Mouse (Mus musculus): ENCODE measurements around the gene Capn1.

The Capn1 gene

DNA sequence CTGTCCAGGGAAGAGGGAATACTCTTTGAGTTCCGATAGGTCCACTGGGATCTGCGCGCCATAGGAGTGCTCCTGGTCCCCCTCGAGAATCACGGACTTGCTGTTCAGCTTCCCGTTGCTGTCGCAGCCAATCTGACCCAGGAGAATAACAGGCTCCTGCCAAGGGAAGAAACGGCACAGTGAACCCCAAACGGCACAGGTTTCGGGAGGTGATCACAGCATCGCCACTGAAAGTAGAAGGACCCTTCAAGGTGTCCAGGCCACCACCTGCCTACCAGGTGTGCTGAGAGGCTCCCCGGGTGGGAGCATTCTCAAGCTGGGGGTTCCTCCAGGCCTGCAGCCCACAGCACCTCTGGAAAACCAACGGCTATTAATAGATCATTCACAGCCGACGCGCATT lies 64.1 kb downstream of the Capn1 start:
- DNase-seq, result no peak

DNA sequence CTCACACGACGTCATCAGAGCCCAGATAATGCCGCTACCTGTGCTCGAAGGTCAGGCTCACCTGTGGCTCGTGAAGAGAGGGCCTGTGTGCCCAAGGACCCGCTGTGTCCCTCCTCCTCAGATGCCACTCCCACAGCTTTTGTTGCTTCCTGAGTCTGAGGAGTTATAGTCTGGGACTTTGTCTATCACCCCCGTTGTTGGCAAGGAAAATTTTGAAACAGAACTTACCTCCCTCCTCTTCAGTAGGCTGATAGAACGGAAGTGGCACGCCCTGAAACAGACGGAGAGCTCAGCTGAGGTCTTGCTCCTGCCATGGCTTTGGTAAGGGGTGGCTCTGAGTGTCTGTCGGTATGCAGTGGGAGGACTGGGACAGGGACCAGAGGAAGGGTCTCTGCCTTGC lies 65.5 kb downstream of the Capn1 start:
- no peak for DNase-seq

DNA sequence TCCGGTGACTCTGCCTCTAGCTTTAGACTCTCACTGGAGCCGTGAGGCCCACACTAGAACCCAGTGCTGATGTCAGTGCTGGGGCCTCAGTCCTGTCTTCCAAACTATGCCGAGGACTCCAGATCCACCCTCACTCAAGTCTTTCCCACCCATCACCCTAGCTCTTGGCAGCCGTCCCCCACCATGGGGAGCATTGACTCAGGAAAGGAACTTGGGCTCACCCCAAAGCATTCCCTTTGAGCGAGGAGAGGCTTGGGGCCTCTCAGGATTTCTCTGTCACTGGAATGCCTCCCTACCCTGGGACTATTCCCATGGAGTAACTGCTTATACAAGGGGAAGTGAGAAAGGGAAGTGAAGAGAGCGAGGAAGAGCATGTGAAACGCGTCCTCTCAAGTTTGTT lies 69.8 kb downstream of the Capn1 start:
- DNase-seq, result no peak

DNA sequence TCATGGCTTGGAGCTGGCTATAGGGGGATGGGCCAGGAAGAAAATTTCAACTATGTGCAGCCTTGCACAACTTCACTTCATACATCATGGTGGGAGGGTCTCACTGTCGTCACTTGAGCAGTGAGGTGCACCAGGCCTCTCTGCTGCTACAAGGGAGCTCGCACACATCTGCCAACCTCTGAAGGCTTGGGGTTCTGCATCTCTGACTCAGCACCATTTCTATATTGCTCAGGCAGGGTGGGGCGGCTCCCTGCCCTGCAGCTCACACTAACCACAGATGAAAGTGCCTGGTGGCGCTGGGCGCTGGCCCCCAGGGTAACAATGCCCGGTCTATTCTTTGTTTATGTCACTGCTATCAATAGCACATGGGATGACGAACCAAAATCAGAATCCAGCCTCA lies 70.7 kb downstream of the Capn1 start:
- DNase-seq, result no peak

DNA sequence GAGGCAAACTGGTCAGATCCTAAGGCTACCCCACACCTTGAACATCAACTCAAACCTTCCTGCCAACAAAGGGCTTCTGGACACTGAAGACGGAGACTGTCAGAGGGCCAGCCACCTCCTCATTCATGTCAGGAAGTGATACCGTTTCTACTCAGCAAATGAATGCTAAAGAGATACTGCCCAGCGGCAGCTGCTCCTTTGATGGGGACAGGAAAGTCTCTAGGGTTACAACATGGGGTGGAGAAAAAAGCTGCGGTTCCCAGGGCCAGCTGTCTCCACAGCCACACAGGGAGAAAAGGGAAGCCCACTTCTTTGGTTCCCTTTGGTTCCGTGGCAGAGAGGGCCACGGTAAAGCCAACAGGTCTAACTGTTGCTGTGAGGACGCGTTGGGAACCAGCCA lies 71.6 kb downstream of the Capn1 start:
- DNase-seq, result no peak

DNA sequence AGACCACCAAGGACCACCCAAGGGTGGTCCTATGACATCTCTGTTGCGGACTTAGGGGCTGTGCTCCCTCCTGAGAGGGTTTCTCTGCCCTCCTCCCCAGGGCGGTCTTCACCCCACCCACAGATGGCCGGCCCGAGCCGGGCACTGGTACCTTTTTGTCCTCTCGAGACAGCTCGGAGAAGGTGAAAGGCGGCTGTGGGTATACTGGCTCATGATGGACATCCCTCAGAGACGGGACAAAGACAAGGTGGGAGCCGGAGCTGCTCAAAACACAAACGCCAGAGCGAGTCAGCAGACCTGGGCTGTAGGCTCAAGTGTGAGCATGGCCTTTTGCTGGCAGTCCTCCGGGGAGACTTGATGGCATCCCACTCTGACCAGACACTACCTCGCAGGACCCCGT lies 72.3 kb downstream of the Capn1 start:
- DNase-seq, result no peak

DNA sequence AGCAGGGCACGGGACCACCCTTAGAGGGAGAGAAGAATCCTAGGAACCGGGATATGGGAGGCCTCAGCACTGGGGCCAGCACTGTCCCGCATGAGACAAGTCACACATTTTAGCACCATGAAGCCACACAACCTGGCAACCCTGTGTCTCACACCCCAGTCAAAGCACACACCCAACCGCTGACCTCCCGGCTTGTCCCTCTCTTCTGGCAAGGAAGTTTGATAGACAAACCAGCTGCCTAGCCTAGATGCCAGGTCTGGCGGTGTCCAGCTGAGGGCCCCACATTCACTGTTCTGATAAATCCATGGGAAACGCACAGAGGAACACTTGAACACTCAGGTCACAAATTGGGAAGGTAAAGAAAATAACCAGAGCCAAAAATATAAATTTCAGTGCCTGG lies 73.1 kb downstream of the Capn1 start:
- no peak for DNase-seq

DNA sequence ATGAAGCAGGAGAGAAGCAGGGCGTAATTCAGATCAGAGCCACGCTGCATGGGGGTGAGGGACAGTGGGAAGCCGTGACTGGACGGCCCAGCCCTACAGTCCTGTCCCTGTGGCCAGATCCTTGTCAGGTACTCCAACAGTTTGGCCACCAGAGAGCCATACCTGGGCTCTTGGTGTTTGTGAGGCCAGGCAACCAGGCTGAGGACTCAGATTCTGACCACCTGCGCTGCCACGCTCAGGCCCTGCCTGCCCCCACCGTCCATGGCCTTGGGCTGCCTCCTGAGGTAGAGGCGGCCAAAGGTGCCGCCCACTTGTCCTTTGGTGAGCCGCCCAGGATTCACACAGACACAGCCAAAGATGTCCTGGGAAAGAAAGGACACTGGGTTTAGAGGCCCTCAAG lies 75.0 kb downstream of the Capn1 start:
- no peak for DNase-seq

DNA sequence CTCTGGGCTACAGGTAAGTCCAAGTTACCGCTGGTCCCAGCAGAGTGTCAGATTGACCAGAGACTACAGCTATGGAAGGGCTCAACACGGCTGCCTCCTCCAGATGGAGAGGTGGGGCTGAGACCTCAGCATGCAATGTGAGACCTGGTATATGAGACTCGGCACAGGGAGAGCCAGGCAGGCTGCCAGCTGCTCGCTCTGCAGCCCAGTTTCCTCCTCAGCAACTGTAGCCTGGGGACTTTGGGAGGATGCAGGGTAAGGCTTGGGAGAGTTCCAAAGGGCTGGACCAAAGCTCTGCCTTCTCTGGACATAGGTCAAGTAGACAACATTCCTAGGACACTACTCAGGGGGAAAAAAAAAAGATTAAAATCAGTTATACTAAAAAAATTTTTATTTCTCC lies 75.5 kb downstream of the Capn1 start:
- no peak for DNase-seq

DNA sequence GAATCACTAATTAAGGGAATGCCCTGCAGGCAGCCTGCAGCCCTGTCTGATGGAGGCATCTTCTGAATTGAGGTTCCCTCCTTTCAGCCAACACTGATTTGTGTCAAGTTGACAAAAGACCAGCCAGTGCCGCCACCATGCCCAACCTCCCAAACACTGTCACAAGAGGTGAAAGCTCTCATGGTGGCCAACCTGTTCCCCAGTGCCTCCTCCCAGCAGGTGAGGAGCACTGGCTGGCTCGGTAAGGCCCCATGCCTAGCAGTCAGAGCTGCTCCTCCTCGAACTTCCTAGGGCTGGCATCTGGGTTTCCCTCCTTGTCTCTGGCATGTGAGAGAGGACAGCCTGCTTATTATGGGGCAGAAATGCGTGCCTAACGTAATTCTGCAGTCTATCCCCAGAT lies 76.0 kb downstream of the Capn1 start:
- no peak for DNase-seq

All from B cell, adult 2 months (primary cell).